Mouse (Mus musculus) left cerebral cortex, adult 2 months (tissue): ENCODE measurements around the gene Tshr. TPM values are rescaled to one million over a fixed set of nuclear protein-coding genes. Genes with fewer than 3 reads are reported as not detected.
A peak's percentile ranks its signal among the peaks of the same experiment; 100 is the strongest.

Experiments
- DNase-seq, 2 experiments: peaks; one replicate each; pipeline ENCODE4 v3.0.0; 2021 to 2022; ENCODE audit warnings: low spot score in 2 of 2, mixed read lengths in 1 of 2; ENCODE audit errors: extremely low spot score in 1 of 2
- H3K27ac ChIP-seq: fragments of 200-600 bp; 2 replicates; pipeline ENCODE4 v1.8.1; 2022
- H3K4me3 ChIP-seq: fragments of 200-600 bp; 2 replicates; pipeline ENCODE4 v1.8.1; 2022
- CTCF ChIP-seq: fragments of 200-600 bp; IDR thresholded peaks from 2 replicates; pipeline ENCODE4 v1.8.1; 2022; ENCODE audit warnings: antibody characterized with exemption, mild to moderate bottlenecking, moderate library complexity
- intact Hi-C: fragments of 180-260 bp; cut with DNase I; formaldehyde crosslinking; loops from one replicate; pipeline ENCODE4 v1.15.1; 2025
- total RNA-seq, 2 experiments: library from RNA; stranded (reverse); gene quantifications; 2 replicates each; pipeline ENCODE4 v1.2.3; 2021

Tshr gene
- total RNA-seq, 2 experiments from 2014 or later: 0.23 to 0.33 TPM

DNA sequence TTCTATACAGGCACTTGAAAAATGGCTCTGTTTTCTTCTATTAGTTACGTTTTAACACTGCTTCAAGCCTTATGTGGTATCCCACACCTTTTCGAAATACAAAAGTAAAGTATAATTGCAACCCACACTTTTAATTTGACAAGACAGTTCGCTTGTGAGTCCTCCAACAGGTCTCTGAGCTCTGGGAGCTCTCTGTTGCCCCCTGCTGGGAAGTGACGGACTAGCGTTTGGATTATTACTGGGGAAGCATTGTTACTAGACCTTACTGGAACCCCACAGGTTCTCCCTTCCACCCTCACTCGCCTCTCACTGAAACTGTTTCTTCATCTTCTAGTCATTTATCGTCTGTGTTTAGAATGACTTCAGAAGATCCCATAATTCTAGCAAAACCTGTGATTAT is 34.4 kb downstream of the Tshr start:
- Histone ChIP-seq H3K4me3 (no peak overlapping the region), H3K27ac (no peak overlapping the region)
- peak; percentile 86 for TF ChIP-seq CTCF
- peak; percentile 56 to 63 for DNase-seq
- intact Hi-C loops: loop anchor here (2.0 kb wide), 1 partner anchor 18 kb away; no protein-coding TSS in a partner anchor

DNA sequence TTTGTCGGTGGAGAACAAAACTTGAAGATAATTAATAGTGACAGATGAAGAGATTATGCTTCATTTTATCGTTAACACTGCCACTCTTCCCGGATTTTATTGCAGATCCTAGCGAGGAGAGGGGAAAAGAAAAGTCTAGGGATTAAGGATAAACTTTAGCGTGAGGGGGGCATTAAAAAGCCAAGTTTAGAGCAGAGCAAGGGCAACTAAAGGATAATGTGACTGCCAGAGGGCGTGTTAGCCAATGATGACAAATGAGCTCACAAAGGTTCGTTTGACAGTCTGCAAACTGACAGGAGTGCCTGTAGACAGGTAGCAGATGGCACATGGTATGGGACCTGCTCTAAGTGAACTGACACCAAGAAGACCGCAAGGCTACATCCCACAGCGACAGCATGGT is 36.9 kb downstream of the Tshr start:
- intact Hi-C loops: no loop called here
- Histone ChIP-seq H3K4me3 (no peak overlapping the region), H3K27ac (no peak overlapping the region)
- no peak for DNase-seq
- TF ChIP-seq CTCF: no peak

DNA sequence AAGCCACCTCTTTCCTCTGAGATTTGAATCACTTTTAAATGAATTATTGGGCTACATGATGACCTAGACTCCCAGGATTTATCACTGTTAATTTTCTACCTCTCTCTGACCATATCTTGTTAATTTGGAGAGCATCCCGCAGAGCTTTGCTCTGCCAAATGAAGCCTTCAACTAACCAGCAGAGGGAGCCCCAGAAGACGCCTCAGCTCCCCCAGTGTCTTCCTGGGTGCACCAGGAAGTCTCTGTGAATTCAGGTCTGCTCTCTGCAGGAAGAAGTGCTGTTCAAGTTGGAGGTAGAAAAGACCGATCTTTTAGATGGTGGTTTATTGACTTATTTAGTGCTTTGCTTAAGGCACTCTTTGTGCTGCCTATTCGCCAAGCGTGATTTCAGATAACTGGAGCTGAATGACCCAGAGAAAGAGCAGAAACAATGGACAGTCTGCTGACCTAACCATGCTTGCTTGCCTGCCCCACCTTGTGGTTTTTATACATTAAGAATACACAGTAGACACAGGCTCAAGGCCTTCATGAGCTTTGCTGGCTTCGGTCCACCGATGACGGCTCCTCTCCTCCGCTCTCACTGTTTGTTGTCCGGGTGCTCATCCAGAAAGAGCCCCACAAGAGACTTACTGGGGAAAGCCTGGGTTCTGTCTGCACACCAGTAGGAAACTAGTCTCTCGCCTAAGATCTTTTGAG is 38.9 kb downstream of the Tshr start:
- Histone ChIP-seq H3K4me3 (no peak overlapping the region), H3K27ac (no peak overlapping the region)
- peak; percentile 22 to 24 for DNase-seq
- peak; percentile 77 for TF ChIP-seq CTCF
- intact Hi-C loops: loop anchor here (1.0 to 2.0 kb wide), 2 partner anchors 165 to 376 kb away; no protein-coding TSS in a partner anchor

DNA sequence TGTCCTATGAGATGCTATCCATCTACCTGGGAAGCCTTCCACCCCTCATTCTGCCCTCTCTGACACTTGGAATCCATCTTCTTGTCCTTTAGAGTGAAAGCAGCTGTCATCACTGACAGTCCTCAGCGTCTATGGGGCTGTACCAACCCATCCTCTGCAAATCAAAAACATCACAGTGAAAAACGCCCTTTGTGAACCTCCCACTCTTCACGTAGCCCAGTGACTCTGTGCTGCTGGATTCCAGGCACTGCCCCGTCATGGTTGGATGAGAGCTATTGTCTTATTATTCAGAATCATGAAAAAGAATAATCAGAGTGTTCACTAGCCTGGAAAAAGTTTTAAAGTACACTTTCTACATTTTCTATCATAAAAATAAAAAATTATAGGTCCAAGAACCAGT is 42.1 kb downstream of the Tshr start:
- Histone ChIP-seq H3K27ac (no peak overlapping the region), H3K4me3 (no peak overlapping the region)
- intact Hi-C loops: no loop called here
- TF ChIP-seq CTCF: no peak
- no peak for DNase-seq

DNA sequence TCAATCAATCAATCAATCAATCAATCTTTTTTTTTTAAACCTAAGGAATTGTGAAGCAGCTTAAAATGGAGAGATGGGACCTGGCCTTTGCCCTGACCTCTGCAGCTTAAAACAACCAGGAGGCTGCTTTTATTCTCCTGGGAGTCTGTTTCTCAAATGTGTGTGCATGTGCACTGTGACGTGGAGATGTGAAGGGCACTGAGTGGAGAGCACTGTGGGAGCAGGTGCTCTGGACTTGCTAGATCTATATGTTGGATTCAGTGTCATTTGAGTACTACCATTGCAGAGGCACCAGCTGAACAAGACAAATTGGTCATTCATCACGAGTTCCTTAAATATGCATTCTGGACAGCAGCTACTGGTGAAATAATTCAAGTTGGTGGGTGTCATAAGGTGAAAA is 42.8 kb downstream of the Tshr start:
- H3K4me3 ChIP-seq: no peak overlapping the region
- TF ChIP-seq CTCF: no peak
- intact Hi-C loops: no loop called here
- no peak overlapping the region for H3K27ac ChIP-seq
- no peak for DNase-seq

DNA sequence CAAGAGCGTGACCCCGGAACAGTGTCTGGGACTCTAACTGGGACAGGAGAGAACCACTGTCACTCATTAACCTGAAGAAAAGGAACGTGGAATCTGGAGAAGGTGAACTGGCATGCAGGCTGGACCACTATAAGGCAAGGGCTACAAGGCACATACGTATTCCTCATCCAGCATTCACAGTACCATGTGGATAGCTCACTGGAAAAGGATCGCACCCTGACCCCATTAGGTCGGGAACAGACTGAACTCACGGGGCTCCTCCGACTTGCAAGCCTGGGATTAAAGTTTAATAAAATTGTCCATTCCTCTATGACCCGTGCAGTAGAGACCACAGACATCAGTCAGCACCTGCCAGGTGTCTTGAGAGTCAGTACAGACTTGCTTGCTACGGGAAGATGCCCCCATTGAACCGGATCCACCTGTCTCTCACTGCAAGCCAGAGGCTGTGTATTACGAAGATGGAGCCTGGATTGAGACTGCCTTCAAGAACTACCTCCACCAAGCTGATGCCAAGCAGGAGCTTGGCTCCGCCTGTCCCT is 97.9 kb downstream of the Tshr start:
- Histone ChIP-seq H3K4me3 (no peak overlapping the region), H3K27ac (no peak overlapping the region)
- DNase-seq: no peak
- intact Hi-C loops: loop anchor here (10.0 kb wide), 1 partner anchor 47 kb away; no protein-coding TSS in a partner anchor
- no peak for TF ChIP-seq CTCF

DNA sequence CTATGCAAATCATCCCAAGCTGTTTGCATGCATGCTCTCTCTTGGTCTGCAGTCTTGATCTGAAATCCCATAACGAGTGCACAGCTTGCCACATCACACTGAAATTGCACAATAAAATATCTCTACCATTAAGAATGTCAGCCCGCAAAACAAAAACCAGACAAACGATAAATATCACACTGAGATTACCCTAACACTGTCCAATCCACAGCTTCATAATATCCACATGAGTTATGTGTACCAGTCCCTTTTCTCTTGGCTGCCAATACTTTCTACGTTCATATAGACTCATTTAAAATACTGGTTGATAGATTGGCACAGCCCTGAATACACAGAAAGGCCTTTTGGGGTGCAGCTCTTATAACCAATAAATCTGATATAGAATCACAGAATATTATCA is 102.0 kb downstream of the Tshr start:
- intact Hi-C loops: loop anchor here (10.0 kb wide), 1 partner anchor 52 kb away; no protein-coding TSS in a partner anchor
- no peak for TF ChIP-seq CTCF
- DNase-seq: no peak
- H3K4me3 ChIP-seq: no peak overlapping the region
- no peak overlapping the region for H3K27ac ChIP-seq

DNA sequence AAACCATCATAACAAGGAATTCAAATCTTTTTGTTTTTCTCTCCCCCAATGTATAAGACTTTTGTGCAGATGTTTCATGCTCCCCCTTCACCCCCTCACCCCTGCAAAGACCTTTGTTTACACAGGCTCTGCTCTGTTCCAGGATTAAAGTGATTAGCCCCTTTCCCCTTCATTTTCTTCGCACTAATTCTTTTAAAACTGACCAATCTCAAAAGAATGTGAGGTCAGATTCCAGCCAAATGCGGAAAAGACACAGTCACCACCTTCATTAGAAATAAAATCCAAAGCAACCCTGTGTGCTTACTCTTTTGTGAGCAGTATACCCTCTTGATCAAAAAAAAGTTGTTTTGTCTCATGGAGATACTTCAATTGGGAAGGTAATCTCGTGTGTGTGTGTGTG is 104.0 kb downstream of the Tshr start:
- no peak for TF ChIP-seq CTCF
- Histone ChIP-seq H3K4me3 (no peak overlapping the region), H3K27ac (no peak overlapping the region)
- DNase-seq: no peak
- intact Hi-C loops: loop anchor here (10.0 kb wide), 1 partner anchor 54 kb away; no protein-coding TSS in a partner anchor

DNA sequence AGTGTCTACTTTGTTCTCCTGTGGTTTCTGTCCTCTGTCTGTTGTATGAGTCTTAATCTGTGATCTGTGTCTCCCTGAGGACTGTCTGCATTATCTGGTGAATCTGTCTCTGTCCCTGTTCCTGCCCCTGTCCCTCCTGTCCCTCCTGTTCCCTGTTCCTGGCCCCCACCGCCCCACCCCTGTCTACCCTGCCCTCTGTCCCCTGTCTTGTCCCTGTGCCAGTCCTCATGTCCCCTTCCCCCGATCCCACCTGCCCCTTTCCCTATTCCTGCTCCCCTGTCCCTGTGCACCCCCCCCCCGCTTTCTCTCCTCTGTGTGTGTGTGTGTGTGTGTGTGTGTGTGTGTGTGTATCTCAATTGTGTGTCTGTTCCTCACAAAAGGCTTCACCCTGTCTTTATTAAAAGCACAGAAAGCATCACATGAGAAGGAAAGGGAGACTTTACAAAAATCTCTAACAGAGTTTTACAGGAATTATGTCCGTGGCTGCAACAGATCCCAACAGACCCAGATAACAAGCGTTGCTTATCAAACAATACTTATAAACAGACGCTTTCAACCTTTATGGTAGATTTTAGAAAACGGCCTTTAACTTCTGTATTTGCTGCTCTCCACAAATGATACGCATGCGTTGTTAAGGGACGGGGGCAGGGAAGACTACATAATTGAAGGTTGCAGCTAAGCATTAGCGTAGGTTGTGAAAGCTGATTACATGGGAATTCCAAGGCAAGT is 111.3 kb downstream of the Tshr start:
- no peak for TF ChIP-seq CTCF
- Histone ChIP-seq H3K4me3 (no peak overlapping the region), H3K27ac (no peak overlapping the region)
- intact Hi-C loops: no loop called here
- no peak for DNase-seq

DNA sequence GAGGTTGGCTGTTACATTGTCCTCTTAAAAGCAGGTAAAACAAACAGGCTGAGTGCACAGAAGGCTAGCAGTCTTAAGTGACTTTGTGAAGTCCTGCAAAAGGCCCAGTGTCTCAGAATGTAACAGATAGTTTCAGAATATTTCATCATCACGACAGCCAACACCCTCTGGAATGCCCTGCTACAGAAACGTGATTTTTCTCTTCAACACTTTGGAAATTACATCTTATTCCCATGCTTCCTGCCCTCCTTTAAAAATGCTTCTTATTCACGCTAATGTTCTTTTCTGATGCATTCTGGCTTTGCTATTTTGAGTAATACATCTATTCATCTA is 111.8 kb downstream of the Tshr start:
- H3K4me3 ChIP-seq: no peak overlapping the region
- TF ChIP-seq CTCF: no peak
- DNase-seq: no peak
- intact Hi-C loops: no loop called here
- H3K27ac ChIP-seq: no peak overlapping the region

DNA sequence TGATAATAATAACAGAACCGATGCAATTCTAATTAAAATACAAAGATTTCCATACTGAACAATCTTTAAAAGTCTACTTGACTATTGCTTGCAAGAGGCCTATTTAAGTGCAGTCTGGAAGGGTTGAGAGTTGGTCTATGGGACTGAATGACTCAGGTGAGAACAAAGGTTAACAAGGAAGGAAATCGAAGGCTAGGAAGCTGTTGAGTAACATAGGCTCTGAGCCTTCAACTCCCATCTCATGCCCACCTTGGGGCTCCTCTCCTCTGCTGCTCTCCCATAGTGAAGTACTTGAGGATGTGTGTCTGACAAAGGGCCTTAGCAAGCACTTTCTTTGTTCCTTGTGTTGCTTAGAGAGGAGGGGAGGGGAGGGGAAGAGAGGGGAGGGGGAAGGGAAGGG is 116.1 kb downstream of the Tshr start:
- H3K4me3 ChIP-seq: no peak overlapping the region
- H3K27ac ChIP-seq: no peak overlapping the region
- intact Hi-C loops: no loop called here
- no peak for DNase-seq
- no peak for TF ChIP-seq CTCF

DNA sequence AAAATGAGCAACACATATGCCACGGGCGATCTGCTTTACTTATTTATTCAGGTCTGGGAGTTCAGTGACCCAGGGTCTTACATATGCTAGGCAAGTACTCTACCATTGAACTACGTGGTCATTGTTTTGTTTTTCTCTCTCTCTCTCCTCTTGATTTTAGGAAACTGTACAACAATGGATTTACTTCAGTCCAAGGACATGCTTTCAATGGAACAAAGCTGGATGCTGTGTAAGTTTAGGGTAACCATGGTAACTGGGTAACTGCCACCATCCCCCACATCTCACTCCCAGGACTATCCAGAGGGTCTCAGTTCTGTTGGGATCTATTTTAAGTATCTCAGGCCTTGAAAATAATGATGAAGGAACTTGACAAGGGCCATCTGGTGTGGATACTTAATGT is 127.4 kb downstream of the Tshr start:
- no peak for DNase-seq
- Histone ChIP-seq H3K27ac (no peak overlapping the region), H3K4me3 (no peak overlapping the region)
- intact Hi-C loops: no loop called here
- no peak for TF ChIP-seq CTCF
